Mouse (Mus musculus): Measurements from ENCODE around the gene Pxk.

- TF ChIP-seq EP300 (IDR thresholded peaks at IDR 0.05; ENCODE audit: low read depth) (no peak), CTCF (IDR thresholded peaks at IDR 0.05; ENCODE audit: low read depth) (no peak)
These were observed 48.7 kb downstream of the Pxk start for GRCm38 (mm10) chr14:8146611-8147223.

Measured in liver, postnatal 0 days (tissue).